Mouse (Mus musculus) left cerebral cortex, adult 2 months (tissue): ENCODE results near the gene Gamt. TPM values are rescaled to one million over a fixed set of nuclear protein-coding genes. Genes with fewer than 3 reads are reported as not detected.
"Not testable (repeated sequence)": the region's sequence is repeated elsewhere in the genome, so short reads cannot be mapped to it uniquely, and the experiment has no call there.

Experiments used
- DNase-seq, 2 experiments: peaks; one replicate each; pipeline ENCODE4 v3.0.0; 2021 to 2022; ENCODE audit warnings: low spot score in 2 of 2, mixed read lengths in 1 of 2; ENCODE audit errors: extremely low spot score in 1 of 2
- H3K27ac ChIP-seq: fragments of 200-600 bp; 2 replicates; pipeline ENCODE4 v1.8.1; 2022
- H3K4me3 ChIP-seq: fragments of 200-600 bp; 2 replicates; pipeline ENCODE4 v1.8.1; 2022
- CTCF ChIP-seq: fragments of 200-600 bp; IDR thresholded peaks from 2 replicates; pipeline ENCODE4 v1.8.1; 2022; ENCODE audit warnings: antibody characterized with exemption, mild to moderate bottlenecking, moderate library complexity
- intact Hi-C: fragments of 180-260 bp; cut with DNase I; formaldehyde crosslinking; loops from one replicate; pipeline ENCODE4 v1.15.1; 2025
- total RNA-seq, 2 experiments: library from RNA; stranded (reverse); gene quantifications; 2 replicates each; pipeline ENCODE4 v1.2.3; 2021

The Gamt gene
- total RNA-seq, 2 experiments from 2014 or later: 16.6 to 23.3 TPM

DNA sequence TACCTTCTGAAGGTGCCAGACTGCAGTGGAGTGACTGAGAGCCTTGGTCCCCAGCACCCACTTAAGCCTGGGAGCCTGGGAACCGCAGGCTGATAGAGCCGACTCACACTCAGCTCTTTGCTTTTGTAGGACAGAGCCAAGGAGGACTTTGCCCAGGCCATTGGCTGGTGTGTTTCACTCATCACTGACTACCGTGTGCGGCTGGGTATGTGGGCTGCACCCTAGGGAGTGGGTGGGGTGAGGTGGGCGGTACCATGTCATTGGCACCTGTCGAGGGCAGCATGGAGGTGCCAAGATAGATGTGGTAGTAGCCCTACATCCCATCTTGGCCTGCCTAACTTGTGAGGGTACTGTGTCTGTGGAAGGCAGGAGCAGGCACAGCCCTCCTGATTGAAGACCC is 21.0 kb downstream of the Gamt start:
- no peak for DNase-seq
- no peak overlapping the region for H3K4me3 ChIP-seq
- H3K27ac ChIP-seq: no peak overlapping the region
- intact Hi-C loops: loop anchor here (10.0 kb wide), 1 partner anchor 255 kb away; the partner anchor contains the start of genes Cnn2 and Tmem259
- no peak for TF ChIP-seq CTCF

DNA sequence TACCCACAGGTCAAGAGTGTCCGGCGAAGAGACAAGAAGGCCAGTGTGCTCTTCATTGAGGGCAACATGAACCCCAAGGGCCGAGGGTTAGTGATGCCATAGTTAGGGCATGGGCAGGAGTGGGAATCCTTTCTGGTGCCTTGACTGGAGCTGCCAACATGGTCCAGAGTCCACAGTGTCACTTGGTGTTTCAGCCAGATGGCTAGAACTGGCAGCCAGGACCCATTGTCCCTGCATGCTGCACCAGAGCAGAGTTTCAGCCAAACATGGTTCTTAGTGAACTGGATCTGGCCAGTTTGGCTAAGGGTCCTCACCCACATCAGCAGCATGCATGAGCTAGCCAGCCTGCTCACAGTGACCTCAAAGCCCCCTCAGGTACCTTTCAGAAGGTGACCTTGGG is 22.5 kb downstream of the Gamt start:
- DNase-seq: no peak
- TF ChIP-seq CTCF: no peak
- intact Hi-C loops: no loop called here
- no peak overlapping the region for H3K4me3 ChIP-seq
- H3K27ac ChIP-seq: no peak overlapping the region

DNA sequence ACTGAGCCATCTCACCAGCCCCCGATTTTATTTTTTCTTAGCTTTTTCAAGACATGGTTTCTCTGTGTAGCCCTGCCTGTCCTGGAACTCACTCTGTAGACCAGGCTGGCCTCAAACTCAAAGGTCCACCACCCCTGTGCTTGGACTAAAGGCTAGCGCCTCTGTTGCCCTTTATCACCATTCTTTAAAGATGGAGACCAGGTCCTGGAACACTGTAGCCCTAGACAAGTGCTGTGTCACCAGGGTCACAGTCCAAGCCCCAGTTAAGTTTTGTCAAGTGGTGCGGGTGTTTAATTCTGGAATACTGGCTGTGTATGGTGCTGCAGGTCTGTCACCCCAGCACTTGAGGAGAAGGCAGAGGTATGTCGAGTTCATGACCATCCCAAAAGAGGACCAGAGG is 23.8 kb downstream of the Gamt start:
- intact Hi-C loops: no loop called here

DNA sequence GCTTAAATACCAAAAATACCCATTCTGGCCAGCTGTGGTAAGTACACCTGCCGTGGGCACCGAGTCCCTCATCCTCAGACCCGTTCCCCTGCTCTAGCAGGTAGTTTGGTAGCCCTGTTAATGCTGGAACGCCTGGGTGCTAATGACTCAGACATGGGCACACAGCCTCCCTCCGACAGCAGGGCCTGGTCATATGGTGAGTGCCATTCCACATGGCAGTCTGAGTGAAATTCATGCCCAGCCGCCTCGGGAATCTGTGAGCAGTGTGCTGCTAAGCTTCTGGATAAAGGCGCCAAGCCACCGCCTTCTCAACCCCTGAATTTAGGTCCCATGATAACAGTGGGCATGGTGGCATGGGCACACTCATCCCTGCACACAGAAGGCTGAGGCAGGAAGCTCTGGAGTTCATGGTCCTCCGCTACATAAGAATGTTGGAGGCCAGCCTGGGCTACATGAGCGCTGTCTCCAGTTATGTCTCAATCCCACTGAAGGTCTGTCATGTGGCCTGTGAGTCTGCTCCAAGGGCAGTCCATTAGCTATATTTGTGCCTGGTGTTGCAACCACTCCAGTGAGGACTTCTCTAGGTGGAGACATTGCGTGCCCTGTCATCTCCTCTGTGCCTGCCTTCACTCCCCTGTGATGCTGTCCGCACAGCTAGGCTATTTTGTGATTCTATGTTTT is 24.5 kb downstream of the Gamt start:
- intact Hi-C loops: no loop called here
- DNase-seq: no peak
- no peak for TF ChIP-seq CTCF
- no peak overlapping the region for H3K4me3 ChIP-seq
- no peak overlapping the region for H3K27ac ChIP-seq

More for the DNA sequence above, 23.8 kb downstream of the Gamt start:
- no peak for DNase-seq
- no peak for TF ChIP-seq CTCF
- no peak overlapping the region for H3K4me3 ChIP-seq
- no peak overlapping the region for H3K27ac ChIP-seq

DNA sequence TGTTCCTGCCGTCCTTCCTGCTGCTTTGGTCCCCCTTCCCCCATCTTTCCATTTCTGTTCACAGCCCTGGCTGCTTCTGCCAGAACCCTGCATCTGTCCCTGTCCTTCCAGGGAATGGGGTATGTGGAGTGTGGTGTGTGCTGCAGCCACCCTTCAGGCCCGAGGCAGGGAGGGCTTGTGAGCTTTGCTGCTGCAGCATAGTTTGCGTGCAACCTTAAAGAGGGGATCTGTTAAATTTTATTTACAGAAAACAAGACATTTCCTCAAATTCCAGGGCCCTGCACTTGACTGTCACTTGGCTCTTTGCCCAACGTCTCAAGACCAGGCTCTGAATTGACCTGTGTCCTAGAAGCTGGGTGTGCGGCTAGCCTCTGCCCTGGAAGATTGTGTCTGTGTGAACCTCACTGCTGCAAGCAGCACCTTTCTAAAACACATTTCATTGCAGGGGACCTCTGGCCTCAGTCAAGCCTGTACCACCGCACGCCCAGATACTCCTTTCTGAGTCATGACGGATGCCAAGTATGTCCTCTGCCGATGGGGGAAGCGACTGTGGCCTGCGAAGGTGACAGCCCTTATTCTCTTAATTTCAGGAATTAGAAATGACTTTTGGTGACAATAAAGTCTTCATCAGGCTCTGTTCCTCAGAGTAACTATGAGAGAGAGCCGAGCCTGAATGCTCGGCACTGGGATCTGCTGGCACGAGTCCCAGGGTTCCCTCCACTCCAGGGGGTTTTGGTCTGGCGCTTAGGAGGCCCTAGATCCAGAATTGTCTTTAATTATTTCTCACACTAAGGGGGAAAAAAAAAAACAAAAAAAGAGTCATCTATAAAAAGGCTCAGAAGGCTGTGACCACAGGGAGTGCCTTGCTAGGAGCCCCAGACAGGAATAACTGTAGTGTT is 32.7 kb downstream of the Gamt start:
- peak overlapping the region; percentile 96 for H3K27ac ChIP-seq
- no peak for TF ChIP-seq CTCF
- peak overlapping the region; percentile 84 for H3K4me3 ChIP-seq
- intact Hi-C loops: loop anchor here (2.0 kb wide), 1 partner anchor 17 kb away; no protein-coding TSS in a partner anchor
- no peak for DNase-seq

DNA sequence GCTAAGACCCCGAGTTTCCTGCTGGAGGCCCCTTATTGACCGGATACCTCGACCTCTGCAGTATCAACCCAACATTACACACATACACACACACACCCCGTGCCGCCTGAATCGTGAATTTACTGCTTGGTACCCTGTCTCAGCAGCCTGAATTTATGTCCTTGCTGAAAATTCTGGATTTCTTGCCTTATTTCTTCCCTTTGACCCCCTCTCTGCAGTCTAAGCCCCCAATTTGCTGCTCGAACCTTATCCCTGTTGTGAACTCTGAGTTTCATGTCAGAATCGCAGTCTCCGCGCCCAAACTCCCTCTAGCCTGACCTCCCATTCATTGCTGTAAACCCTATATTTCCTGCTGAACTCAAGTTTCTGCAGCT is 33.7 kb downstream of the Gamt start:
- H3K27ac ChIP-seq: peak overlapping the region; percentile 96
- peak overlapping the region; percentile 84 for H3K4me3 ChIP-seq
- no peak for DNase-seq
- TF ChIP-seq CTCF: no peak
- intact Hi-C loops: loop anchor here (2.0 kb wide), 1 partner anchor 18 kb away; no protein-coding TSS in a partner anchor

DNA sequence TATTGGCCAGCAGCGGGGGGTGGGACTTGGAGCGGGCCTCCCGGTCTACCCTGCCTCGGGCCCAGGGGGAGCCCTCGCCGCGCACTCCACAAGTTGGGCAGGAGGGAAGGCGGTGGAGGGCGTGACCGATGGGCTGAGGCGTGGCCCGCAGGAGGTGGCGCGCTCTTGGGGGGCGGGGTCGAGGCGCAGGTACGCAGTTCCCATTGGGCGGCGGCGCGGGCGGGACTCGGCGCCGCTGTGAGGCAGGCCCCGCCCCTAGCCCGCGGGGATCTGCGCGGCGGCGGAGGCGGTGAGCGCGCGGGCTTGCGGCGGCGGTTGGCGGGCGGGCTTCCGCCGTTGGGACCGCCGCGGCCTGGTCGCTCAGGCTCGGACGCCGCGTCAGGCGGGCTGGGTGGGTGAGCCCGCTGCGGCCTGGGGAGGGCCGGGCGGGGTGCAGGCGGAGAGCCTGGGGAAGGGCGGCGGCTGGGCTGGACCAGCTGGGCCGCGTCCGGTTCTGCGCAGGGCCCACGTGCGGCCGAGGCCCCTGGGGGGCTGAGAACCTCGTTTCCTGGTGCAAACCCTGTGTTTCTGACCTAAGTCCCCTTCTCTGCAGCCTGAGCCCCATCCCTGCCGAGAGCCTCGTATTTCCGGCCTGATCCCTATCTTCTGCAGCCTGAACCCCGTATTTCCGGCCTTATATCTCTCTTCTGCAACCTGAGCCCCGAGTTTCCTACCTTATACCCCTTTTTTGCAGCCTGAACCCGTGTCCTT is 34.2 kb downstream of the Gamt start, which contains the start of gene Mum1:
TSS of gene Mum1 (plus strand) at position 19 of the 750 bp plus-strand sequence.
- DNase-seq: peak; percentile 98 to 99
- Histone ChIP-seq H3K4me3 (peak within 1 kb of the TSS; percentile 84), H3K27ac (peak within 1 kb of the TSS; percentile 96)
- intact Hi-C loops: loop anchor here (2.0 kb wide), 1 partner anchor 18 kb away; no protein-coding TSS in a partner anchor
- peak; percentile 54 for TF ChIP-seq CTCF

DNA sequence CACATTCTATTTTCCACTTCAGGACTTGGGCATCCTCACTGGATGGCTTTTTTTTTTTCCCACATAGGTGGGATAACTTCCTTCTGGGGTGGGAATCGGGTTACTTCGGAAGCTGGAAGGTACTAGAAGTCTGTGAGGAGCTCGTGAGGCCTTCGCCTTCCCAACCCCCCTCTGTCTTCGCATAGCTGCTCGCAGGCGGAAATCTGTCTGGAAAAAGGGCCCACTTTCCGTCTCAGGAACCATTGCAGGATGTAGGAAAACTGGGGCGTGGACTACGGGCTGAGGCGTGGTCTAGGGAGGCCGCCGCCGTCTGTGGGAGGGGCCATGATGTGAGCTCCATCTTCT is 34.8 kb downstream of the Gamt start:
- no peak for DNase-seq
- intact Hi-C loops: loop anchor here (2.0 kb wide), 1 partner anchor 19 kb away; no protein-coding TSS in a partner anchor
- Histone ChIP-seq H3K27ac (peak overlapping the region; percentile 85), H3K4me3 (peak overlapping the region; percentile 84)
- TF ChIP-seq CTCF: no peak

DNA sequence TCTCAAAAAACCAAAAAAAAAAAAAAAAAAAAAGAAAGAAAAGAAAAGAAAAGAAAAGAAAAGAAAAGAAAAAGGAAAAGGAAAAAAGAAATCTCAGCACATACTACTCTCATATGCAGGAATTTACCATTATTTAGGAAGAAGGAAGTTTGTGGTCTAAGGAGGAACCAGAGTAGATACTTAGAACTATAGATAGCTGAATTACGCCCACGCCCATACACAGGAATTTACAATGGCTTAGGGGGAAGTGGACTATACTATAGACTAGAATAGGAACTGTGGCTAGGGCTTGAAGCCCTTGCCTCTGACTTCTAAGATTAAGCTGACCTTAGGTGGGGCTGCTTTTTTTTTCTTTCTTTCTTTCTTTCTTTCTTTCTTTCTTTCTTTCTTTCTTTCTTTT is 37.7 kb downstream of the Gamt start:
- DNase-seq: not testable (repeated sequence)

DNA sequence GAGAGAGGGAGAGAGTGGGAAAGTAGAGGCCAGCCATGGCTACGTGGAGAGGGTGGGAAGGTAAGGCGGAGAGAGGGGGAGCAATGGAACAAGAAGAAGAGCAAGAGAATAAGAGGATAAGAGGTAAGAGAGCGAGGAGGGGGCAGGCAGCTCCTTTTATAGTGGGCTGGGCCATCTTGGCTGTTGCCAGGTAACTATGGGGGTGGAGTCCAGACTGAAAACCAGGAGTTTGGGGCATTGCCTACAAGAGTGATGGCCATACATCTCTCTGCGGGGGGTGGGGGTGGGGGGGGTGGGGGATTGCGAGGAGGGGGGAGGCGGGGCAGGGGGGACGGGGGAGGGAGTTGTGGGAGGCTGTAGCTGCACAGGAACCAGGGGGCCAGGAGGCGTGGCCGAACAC is 40.1 kb downstream of the Gamt start:
- no peak for TF ChIP-seq CTCF
- DNase-seq: no peak
- intact Hi-C loops: no loop called here
- Histone ChIP-seq H3K4me3 (no peak overlapping the region), H3K27ac (no peak overlapping the region)

More for the DNA sequence above, 37.7 kb downstream of the Gamt start:
- H3K4me3 ChIP-seq, H3K27ac ChIP-seq, intact Hi-C loops: not testable (repeated sequence)

DNA sequence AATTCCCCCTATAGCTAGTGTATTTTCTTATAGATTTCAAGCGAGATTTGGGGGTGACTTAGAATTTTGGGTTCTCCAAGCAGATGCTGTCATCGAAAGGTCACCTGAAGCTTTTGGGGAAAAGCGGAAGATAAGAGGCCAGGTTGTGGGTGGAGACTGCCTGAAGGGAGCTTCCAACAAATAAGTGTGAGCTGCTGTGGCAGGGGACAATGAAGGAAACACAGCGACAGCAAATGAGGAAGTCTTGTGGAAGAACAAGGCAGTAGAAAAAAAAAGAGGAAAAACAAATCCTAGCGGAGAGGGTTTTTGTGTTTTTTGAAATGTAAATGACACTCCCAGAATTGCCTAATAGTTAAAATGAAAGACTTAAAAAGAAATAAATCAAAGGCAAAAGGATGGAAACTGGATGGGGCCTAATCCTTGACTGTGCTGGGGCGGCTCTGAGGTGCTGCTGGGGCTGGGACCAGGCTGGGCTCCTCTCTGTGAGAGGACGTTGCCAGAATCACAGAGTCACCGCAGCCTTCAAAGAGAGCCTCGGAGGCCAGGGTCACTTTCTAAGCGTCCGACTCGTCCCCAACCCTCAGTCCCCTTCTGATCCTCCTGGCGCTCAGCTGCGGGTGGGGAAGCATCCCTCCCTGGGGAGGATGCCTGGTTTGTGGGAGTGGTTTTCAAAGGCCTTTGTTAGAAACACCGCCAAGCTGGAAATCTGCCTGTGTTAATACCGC is 45.6 kb downstream of the Gamt start:
- intact Hi-C loops: no loop called here
- Histone ChIP-seq H3K27ac (no peak overlapping the region), H3K4me3 (no peak overlapping the region)
- no peak for TF ChIP-seq CTCF
- no peak for DNase-seq

DNA sequence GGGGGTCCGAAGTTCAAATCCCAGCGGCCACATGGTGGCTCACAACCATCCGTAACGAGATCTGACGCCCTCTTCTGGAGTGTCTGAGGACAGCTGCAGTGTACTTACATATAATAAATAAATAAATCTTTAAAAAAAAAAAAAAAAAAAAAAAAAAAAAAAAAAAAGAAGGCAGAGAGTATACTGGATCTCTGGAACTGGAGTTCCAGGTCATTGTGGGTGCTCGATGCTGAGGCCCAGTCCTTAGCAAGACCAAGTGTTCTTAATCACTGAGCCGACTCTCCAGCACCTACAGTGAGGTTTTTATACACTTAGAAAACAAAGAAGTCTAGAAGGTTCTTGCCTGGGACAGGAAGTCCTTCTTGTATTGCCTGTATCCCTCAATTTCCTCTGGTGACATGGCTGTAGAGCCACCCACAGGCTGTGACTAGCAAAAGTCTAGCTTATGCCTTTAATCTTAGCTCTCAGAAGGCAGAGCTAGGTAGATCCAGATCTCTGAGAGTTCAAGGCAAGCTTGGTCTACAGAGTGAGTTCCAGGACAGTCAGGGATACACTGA is 49.2 kb downstream of the Gamt start:
- H3K27ac ChIP-seq, intact Hi-C loops, DNase-seq, H3K4me3 ChIP-seq: not testable (repeated sequence)
